Mouse (Mus musculus) erythroblast, embryonic 14.5 days (primary cell): ENCODE measurements around the gene Fam205c.

Experiments used
- GATA1 ChIP-seq: IDR thresholded peaks from 2 replicates; pipeline ENCODE4 v1.6.1; 2012; ENCODE audit warnings: low read length, inconsistent platforms, mixed read lengths
- TAL1 ChIP-seq: IDR thresholded peaks from 3 replicates; pipeline ENCODE4 v1.6.1; 2012; ENCODE audit warnings: low read length, inconsistent platforms, mixed read lengths

GRCm38 (mm10) chr4:42872746-42873435, 1.1 kb downstream of the Fam205c start:
- no peak for TF ChIP-seq TAL1
- TF ChIP-seq GATA1: no peak
